Comparison of ENCODE assay signal across 12 mouse cellular contexts in the genomic region with DNA sequence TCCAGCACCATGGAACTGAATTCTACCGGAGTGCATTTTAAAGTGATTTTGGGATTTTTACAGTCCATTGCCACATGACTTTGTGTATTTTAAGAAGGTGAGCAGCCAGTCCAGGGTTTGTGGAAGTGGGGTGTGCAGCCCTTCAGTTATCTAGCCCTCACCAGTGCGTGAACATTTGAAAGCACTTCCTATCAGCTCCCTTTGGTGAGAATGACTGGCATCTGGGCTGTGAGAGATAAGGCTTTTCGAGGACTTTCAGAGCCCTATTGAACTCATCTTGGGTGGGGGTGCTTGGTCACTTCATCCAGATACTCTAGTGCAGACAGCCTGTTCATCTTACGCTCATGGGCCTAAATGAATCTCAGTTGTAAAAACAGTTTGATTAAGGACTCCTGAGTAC.
DNase-seq lines count a peak whose midpoint lies in the region; ATAC-seq and TF ChIP-seq lines count a peak whose summit lies in the region.
"Had no signal": no experiment of that assay in that cellular context is flagged by ENCODE, and none has a peak within 500 bp of the region (broad histone marks: within the 10 kb centered on the region; RNA-seq: fewer than 3 reads in every experiment).

No protein-coding gene starts in this region.

- DNase-seq in heart, adult 2 months = no peak
- no peak for DNase-seq in thymus, adult 2 months
- no peak for DNase-seq in thymus, postnatal 4 days
- no peak for DNase-seq in retina, embryonic 14.5 days (ENCODE audit: low spot score)
- DNase-seq in midbrain, embryonic 10.5 days (ENCODE audit: low spot score) = no peak
- DNase-seq in thymus, adult 18-20 months = no peak
- DNase-seq: kidney, adult 9 months; layer of hippocampus, postnatal 36 days; lung, postnatal 36 days had no signal

- no peak for TF ChIP-seq POLR2A in heart, adult 2 months (IDR thresholded peaks at IDR 0.05; ENCODE audit: insufficient read depth, low read depth, low read length)
- TF ChIP-seq POLR2A in thymus, adult 2 months (IDR thresholded peaks at IDR 0.05; ENCODE audit: control insufficient read depth, extremely low read depth, insufficient read depth, low read length, poor library complexity) = no peak

- no peak overlapping the region for H3K9ac ChIP-seq in heart, embryonic 13.5 days
- no peak overlapping the region for H3K9ac ChIP-seq in heart, adult 2 months (ENCODE audit: low read depth, low read length)
- peak overlapping the region; percentile 66 for H3K9ac ChIP-seq in liver, embryonic 12.5 days

- peaks cover 23% of the 10 kb centered on the region for H3K27me3 ChIP-seq in heart, embryonic 13.5 days (replicated peaks)
- H3K27me3 ChIP-seq in heart, adult 2 months (ENCODE audit: control insufficient read depth, insufficient read depth, low read length) = no peaks in the 10 kb centered on the region
- H3K27me3 ChIP-seq in thymus, adult 2 months (ENCODE audit: control insufficient read depth, insufficient read depth, low read length) = no peaks in the 10 kb centered on the region
- no peaks in the 10 kb centered on the region for H3K27me3 ChIP-seq in liver, embryonic 12.5 days (replicated peaks)
- H3K27me3 ChIP-seq in midbrain, embryonic 10.5 days (ENCODE audit: low read depth, poor library complexity, severe bottlenecking) = no peaks in the 10 kb centered on the region

- peak overlapping the region; percentile 60 for H3K27ac ChIP-seq in heart, embryonic 13.5 days (replicated peaks)
- no peak overlapping the region for H3K27ac ChIP-seq in heart, adult 2 months
- H3K27ac ChIP-seq in thymus, adult 2 months (ENCODE audit: control insufficient read depth, insufficient read depth, low read length) = peak overlapping the region; percentile 91
- peak overlapping the region; percentile 98 for H3K27ac ChIP-seq in liver, embryonic 12.5 days
- H3K27ac ChIP-seq in midbrain, embryonic 10.5 days (replicated peaks) = no peak overlapping the region

- 12% methylated on average over 4 of the region's 4 CpGs for WGBS in heart, embryonic 13.5 days
- WGBS in heart, adult 2 months = 27% methylated on average over 4 of the region's 4 CpGs
- WGBS in thymus, adult 2 months = 33% methylated on average over 4 of the region's 4 CpGs
- WGBS in liver, embryonic 12.5 days (ENCODE audit: insufficient replicate concordance) = 10% methylated on average over 4 of the region's 4 CpGs
- WGBS in midbrain, embryonic 10.5 days = 79% methylated on average over 4 of the region's 4 CpGs

- H3K4me2 ChIP-seq in heart, embryonic 13.5 days = peak overlapping the region; percentile 51
- H3K4me2 ChIP-seq in liver, embryonic 12.5 days = peak overlapping the region; percentile 70

- TF ChIP-seq CTCF in heart, adult 2 months (IDR thresholded peaks at IDR 0.05) = no peak
- no peak for TF ChIP-seq CTCF in thymus, adult 2 months (IDR thresholded peaks at IDR 0.05; ENCODE audit: borderline replicate concordance, control insufficient read depth, extremely low read depth, insufficient read depth, low read length, poor library complexity)

- H3K4me1 ChIP-seq in heart, embryonic 13.5 days = peaks cover 80% of the 10 kb centered on the region
- H3K4me1 ChIP-seq in heart, adult 2 months (ENCODE audit: control insufficient read depth, insufficient read depth, low read length) = peaks cover 13% of the 10 kb centered on the region
- H3K4me1 ChIP-seq in thymus, adult 2 months (replicated peaks; ENCODE audit: control insufficient read depth, insufficient read depth, low read length) = peaks cover 60% of the 10 kb centered on the region
- peaks cover 96% of the 10 kb centered on the region for H3K4me1 ChIP-seq in liver, embryonic 12.5 days
- peaks cover 54% of the 10 kb centered on the region for H3K4me1 ChIP-seq in midbrain, embryonic 10.5 days

- intact Hi-C loops in heart, adult 2 months (cut with DNase I) = no loop called here

- no peaks in the 10 kb centered on the region; the same call in 1 of the 2 replicates for H3K36me3 ChIP-seq in heart, embryonic 13.5 days
- H3K36me3 ChIP-seq in heart, adult 2 months (ENCODE audit: control insufficient read depth, insufficient read depth, low read length) = no peaks in the 10 kb centered on the region
- H3K36me3 ChIP-seq in thymus, adult 2 months (ENCODE audit: control insufficient read depth, insufficient read depth, low read length) = no peaks in the 10 kb centered on the region
- H3K36me3 ChIP-seq in liver, embryonic 12.5 days = no peaks in the 10 kb centered on the region
- peaks cover 11% of the 10 kb centered on the region for H3K36me3 ChIP-seq in midbrain, embryonic 10.5 days

- ATAC-seq in heart, embryonic 13.5 days (ENCODE audit: extremely low read depth, insufficient number of reproducible peaks, low FRiP score, low TSS enrichment) = peak; percentile 79
- peak; percentile 98 for ATAC-seq in liver, embryonic 12.5 days

- peaks cover 10% of the 10 kb centered on the region for H3K79me2 ChIP-seq in heart, adult 2 months (replicated peaks; ENCODE audit: control insufficient read depth, insufficient read depth, low read length)

- H3K4me3 ChIP-seq in heart, embryonic 13.5 days = 0 out of 2 replicates have a peak overlapping the region, but pooled peaks have one; percentile 0
- H3K4me3 ChIP-seq in heart, adult 2 months = no peak overlapping the region
- H3K4me3 ChIP-seq in thymus, adult 2 months (ENCODE audit: control insufficient read depth, insufficient read depth, low read length) = no peak overlapping the region
- H3K4me3 ChIP-seq in liver, embryonic 12.5 days = peak overlapping the region; percentile 35
- no peak overlapping the region for H3K4me3 ChIP-seq in midbrain, embryonic 10.5 days
- H3K4me3 ChIP-seq: myocyte had no signal

- no peaks in the 10 kb centered on the region for H3K9me3 ChIP-seq in heart, embryonic 13.5 days
- no peaks in the 10 kb centered on the region for H3K9me3 ChIP-seq in liver, embryonic 12.5 days (replicated peaks)
- H3K9me3 ChIP-seq in midbrain, embryonic 10.5 days (replicated peaks) = no peaks in the 10 kb centered on the region

- TF ChIP-seq EP300 in heart, adult 2 months (IDR thresholded peaks at IDR 0.05; ENCODE audit: insufficient read depth, low read depth, low read length) = no peak

Comparison
In these comparisons a context has a peak if more than half of its experiments do, and no peak if none do; other contexts are left out.
1. H3K27ac ChIP-seq: peak in heart, embryonic 13.5 days (single experiment), thymus, adult 2 months (single experiment) and liver, embryonic 12.5 days (single experiment); none in heart, adult 2 months (single experiment) and midbrain, embryonic 10.5 days (single experiment).
2. H3K4me3 ChIP-seq: peak in heart, embryonic 13.5 days (single experiment) and liver, embryonic 12.5 days (single experiment); none in heart, adult 2 months (single experiment), thymus, adult 2 months (single experiment) and midbrain, embryonic 10.5 days (single experiment).